Mouse (Mus musculus): ENCODE data around the gene Pim1. TPM values are rescaled to one million over a fixed set of nuclear protein-coding genes. Genes with fewer than 3 reads are reported as not detected.
"Not testable (repeated sequence)": the region's sequence is repeated elsewhere in the genome, so short reads cannot be mapped to it uniquely, and the experiment has no call there.

The Pim1 gene
- polyA plus RNA-seq, 1 experiment from 2014 or later = 7.6 TPM

DNA sequence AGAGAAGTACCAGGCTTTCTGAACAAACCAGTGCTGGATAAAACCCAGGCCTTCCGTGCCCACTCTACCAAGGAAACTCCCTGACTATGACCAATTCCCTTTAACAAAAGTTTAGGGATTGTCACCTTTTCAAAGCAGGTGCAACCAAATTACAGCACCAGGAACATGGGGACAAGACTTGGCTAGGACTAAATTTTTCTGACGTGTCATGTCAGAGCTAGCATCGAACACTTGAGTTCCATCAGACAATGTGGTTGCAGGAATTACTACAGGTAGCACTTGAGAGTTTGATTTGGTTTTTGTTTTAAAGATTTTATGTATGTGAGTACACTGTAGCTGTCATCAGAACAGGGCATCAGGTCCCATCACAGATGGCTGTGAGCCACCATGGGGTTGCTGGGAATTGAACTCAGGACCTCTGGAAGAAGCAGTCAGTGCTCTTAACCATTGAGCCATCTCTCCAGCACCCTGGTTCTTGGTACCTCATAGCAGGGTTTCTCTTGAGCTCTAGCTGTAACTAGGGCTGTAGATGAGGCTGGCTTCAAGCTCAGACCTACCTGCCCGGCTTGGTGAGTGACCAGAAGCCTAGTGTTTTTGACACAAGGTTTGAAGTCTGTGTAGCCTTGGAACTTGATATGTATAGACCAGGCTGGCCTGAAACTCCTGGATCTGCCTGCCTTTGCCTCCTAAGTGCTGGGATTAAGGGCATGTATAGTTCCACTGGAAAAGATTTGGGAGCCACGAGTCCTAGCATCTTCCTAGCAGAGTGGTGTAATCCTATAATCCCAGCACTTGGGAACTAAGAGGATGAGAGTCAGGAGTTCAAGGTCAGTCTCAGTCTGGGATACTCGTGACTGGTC lies 5.9 kb downstream of the Pim1 start:
- peaks cover 7% of the 10 kb centered on the region; the same call in 1 of the 2 replicates for H3K36me3 ChIP-seq (ENCODE audit: control insufficient read depth, insufficient read depth, low read length)
- WGBS = 83% methylated on average over 6 of the region's 6 CpGs

DNA sequence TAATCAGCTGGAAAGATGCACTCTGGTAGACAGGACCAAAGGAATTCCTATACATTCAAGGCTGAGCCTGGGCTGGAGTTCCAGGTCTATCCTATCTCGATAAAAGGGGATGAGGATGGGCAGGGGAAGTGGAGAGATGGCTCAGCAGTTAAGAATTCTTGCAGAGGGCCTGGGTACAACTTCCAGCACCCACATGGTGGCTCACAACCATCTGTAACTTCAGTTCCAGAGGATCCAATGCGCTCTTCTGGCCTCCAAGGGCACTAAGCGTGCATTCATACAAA lies 6.5 kb downstream of the Pim1 start:
- 87% methylated on average over 3 of the region's 3 CpGs for WGBS
- H3K4me1 ChIP-seq (ENCODE audit: control insufficient read depth, insufficient read depth, low read length) = peaks cover 7% of the 10 kb centered on the region; the same call in 1 of the 2 replicates
- H3K27me3 ChIP-seq (ENCODE audit: control insufficient read depth, insufficient read depth, low read length) = no peaks in the 10 kb centered on the region
- H3K9me3 ChIP-seq (ENCODE audit: control insufficient read depth, low read length) = no peaks in the 10 kb centered on the region
- H3K9ac ChIP-seq (replicated peaks; ENCODE audit: low read depth, low read length) = no peak overlapping the region
- no peak overlapping the region for H3K27ac ChIP-seq (ENCODE audit: low read depth, low read length)
- ATAC-seq (ENCODE audit: low read depth) = no peak
- H3K4me2 ChIP-seq (ENCODE audit: low read depth, low read length) = no peak overlapping the region
- H3K4me3 ChIP-seq (ENCODE audit: low read depth, low read length) = no peak overlapping the region
- H3K36me3 ChIP-seq (ENCODE audit: control insufficient read depth, insufficient read depth, low read length) = peaks cover 7% of the 10 kb centered on the region; the same call in 1 of the 2 replicates

More for the DNA sequence above, 5.9 kb downstream of the Pim1 start:
- no peak overlapping the region for H3K4me3 ChIP-seq (ENCODE audit: low read depth, low read length)
- no peak overlapping the region for H3K9ac ChIP-seq (replicated peaks; ENCODE audit: low read depth, low read length)
- H3K4me2 ChIP-seq (ENCODE audit: low read depth, low read length) = no peak overlapping the region
- no peaks in the 10 kb centered on the region for H3K9me3 ChIP-seq (ENCODE audit: control insufficient read depth, low read length)
- peaks cover 7% of the 10 kb centered on the region; the same call in 1 of the 2 replicates for H3K4me1 ChIP-seq (ENCODE audit: control insufficient read depth, insufficient read depth, low read length)
- no peak for ATAC-seq (ENCODE audit: low read depth)
- H3K27me3 ChIP-seq (ENCODE audit: control insufficient read depth, insufficient read depth, low read length) = no peaks in the 10 kb centered on the region
- no peak overlapping the region for H3K27ac ChIP-seq (ENCODE audit: low read depth, low read length)

DNA sequence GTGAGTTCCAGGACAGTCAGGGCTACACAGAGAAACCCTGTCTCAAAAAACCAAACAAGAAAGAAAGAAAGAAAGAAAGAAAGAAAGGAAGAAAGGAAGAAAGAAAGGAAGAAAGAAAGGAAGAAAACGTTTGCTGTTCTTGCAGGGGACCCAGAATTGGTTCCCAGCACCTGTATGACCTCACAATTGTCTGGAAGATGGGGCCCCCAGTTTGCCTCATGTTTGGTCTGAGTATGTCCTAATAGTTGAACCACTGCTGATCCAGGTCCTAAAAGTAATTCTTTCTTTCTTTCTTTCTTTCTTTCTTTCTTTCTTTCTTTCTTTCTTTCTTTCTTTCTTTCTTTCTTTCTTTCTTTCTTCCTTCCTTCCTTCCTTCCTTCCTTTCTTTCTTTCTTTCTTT lies 6.9 kb downstream of the Pim1 start:
- ATAC-seq (ENCODE audit: low read depth); H3K4me1 ChIP-seq (ENCODE audit: control insufficient read depth, insufficient read depth, low read length); H3K9me3 ChIP-seq (ENCODE audit: control insufficient read depth, low read length); H3K27ac ChIP-seq (ENCODE audit: low read depth, low read length); H3K4me2 ChIP-seq (ENCODE audit: low read depth, low read length); H3K36me3 ChIP-seq (ENCODE audit: control insufficient read depth, insufficient read depth, low read length); H3K27me3 ChIP-seq (ENCODE audit: control insufficient read depth, insufficient read depth, low read length); H3K9ac ChIP-seq (replicated peaks; ENCODE audit: low read depth, low read length); H3K4me3 ChIP-seq (ENCODE audit: low read depth, low read length): not testable (repeated sequence)
- 80% methylated on average over 1 of the region's 1 CpGs for WGBS

DNA sequence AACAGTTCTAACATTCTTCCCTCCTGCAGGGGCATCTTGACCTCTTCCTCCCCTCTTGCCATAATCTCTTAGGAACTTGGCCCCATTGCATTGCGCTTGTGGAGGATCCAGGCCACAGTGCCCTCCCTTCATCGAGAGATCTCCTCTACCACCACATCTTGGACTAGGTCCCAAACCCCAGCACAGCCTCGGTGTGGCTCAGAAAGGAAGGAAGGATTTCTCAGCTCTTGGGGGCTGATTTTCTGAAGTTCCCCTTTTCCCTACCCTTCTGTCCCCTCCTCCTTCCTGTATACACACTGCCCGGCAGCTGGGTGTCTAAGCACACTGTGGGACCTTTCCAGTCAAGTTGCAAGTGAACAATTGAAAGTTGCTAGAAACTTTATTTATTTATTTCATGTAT lies 7.5 kb downstream of the Pim1 start:
- no peak overlapping the region for H3K4me3 ChIP-seq (ENCODE audit: low read depth, low read length)
- peaks cover 7% of the 10 kb centered on the region; the same call in 1 of the 2 replicates for H3K36me3 ChIP-seq (ENCODE audit: control insufficient read depth, insufficient read depth, low read length)
- H3K4me2 ChIP-seq (ENCODE audit: low read depth, low read length) = no peak overlapping the region
- no peaks in the 10 kb centered on the region for H3K9me3 ChIP-seq (ENCODE audit: control insufficient read depth, low read length)
- H3K27me3 ChIP-seq (ENCODE audit: control insufficient read depth, insufficient read depth, low read length) = no peaks in the 10 kb centered on the region
- peaks cover 5% of the 10 kb centered on the region; the same call in 1 of the 2 replicates for H3K4me1 ChIP-seq (ENCODE audit: control insufficient read depth, insufficient read depth, low read length)
- no peak overlapping the region for H3K9ac ChIP-seq (replicated peaks; ENCODE audit: low read depth, low read length)
- H3K27ac ChIP-seq (ENCODE audit: low read depth, low read length) = no peak overlapping the region
- no peak for ATAC-seq (ENCODE audit: low read depth)
- 58% methylated on average over 4 of the region's 4 CpGs for WGBS

DNA sequence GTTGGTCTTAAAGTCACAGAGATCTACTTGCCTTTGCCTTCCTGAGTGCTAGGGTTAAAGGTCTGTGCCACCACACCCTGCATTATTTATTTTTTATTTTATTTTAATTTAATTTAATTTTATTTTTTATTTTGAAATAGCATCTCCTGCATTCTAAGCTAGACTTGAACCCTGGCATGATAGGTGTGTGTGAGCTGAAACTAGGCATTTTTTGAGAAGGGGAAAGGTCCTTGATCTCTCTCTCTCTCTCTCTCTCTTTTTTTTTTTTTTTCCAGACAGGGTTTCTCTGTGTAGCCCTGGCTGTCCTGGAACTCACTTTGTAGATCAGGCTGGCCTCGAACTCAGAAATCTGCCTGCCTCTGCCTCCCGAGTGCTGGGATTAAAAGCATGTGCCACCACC lies 8.4 kb downstream of the Pim1 start:
- not testable (repeated sequence) for H3K4me1 ChIP-seq (ENCODE audit: control insufficient read depth, insufficient read depth, low read length); H3K27ac ChIP-seq (ENCODE audit: low read depth, low read length); ATAC-seq (ENCODE audit: low read depth); H3K4me2 ChIP-seq (ENCODE audit: low read depth, low read length); H3K9ac ChIP-seq (replicated peaks; ENCODE audit: low read depth, low read length); H3K27me3 ChIP-seq (ENCODE audit: control insufficient read depth, insufficient read depth, low read length); H3K4me3 ChIP-seq (ENCODE audit: low read depth, low read length); H3K36me3 ChIP-seq (ENCODE audit: control insufficient read depth, insufficient read depth, low read length); H3K9me3 ChIP-seq (ENCODE audit: control insufficient read depth, low read length)
- WGBS = 95% methylated on average over 2 of the region's 2 CpGs

DNA sequence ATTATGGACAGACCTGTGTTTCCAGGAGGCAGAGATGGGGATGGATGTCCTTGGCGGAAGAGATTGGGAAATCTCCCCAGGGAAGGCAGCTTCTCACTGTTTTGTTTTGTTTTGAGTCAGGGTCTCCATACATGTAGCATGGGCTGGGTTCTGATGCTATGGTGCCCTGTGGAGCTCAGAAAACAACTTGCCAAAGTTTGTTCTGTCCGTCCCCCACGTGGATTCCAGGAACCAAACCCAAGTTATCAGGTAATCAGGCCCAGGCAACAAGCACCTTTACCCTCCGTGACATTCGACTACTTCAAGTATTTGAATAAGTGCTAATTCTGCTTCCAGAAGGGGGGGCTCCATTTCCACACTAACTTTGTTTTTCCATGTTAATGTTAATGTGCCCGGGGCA lies 9.0 kb downstream of the Pim1 start:
- H3K9me3 ChIP-seq (ENCODE audit: control insufficient read depth, low read length) = no peaks in the 10 kb centered on the region
- no peak overlapping the region for H3K9ac ChIP-seq (replicated peaks; ENCODE audit: low read depth, low read length)
- H3K36me3 ChIP-seq (ENCODE audit: control insufficient read depth, insufficient read depth, low read length) = peaks cover 3% of the 10 kb centered on the region; the same call in 1 of the 2 replicates
- no peaks in the 10 kb centered on the region for H3K27me3 ChIP-seq (ENCODE audit: control insufficient read depth, insufficient read depth, low read length)
- 83% methylated on average over 6 of the region's 6 CpGs for WGBS
- H3K27ac ChIP-seq (ENCODE audit: low read depth, low read length) = no peak overlapping the region
- H3K4me3 ChIP-seq (ENCODE audit: low read depth, low read length) = no peak overlapping the region
- H3K4me1 ChIP-seq (ENCODE audit: control insufficient read depth, insufficient read depth, low read length) = no peaks in the 10 kb centered on the region
- no peak overlapping the region for H3K4me2 ChIP-seq (ENCODE audit: low read depth, low read length)
- ATAC-seq (ENCODE audit: low read depth) = no peak

DNA sequence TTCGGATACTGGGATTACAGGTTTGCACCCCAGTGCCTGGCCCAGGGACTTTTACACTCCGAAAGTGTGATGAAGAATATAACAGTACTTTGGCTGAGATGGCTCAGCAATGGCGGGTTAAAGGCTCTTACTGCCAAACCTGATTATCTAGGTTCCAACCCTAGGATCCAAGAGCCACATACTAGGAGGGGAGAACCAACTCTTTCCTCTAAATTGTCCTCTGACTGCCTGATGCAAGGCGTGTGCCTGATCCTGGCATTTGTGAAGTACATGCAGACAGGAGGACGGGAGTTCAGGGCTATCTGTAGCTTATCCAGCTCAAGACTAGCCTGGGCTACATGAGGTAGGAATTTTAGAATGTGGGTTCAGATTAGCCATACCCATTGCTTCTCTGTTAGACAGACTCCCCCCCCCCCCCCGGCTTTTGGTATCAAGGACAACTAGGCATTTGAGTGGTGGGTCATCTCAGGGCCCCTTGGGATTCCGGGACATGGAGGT lies 9.7 kb downstream of the Pim1 start:
- Histone ChIP-seq H3K9me3 (ENCODE audit: control insufficient read depth, low read length) (no peaks in the 10 kb centered on the region), H3K4me2 (ENCODE audit: low read depth, low read length) (no peak overlapping the region), H3K27me3 (ENCODE audit: control insufficient read depth, insufficient read depth, low read length) (no peaks in the 10 kb centered on the region), H3K27ac (ENCODE audit: low read depth, low read length) (no peak overlapping the region), H3K4me3 (ENCODE audit: low read depth, low read length) (no peak overlapping the region), H3K9ac (replicated peaks; ENCODE audit: low read depth, low read length) (no peak overlapping the region), H3K36me3 (ENCODE audit: control insufficient read depth, insufficient read depth, low read length) (no peaks in the 10 kb centered on the region), H3K4me1 (ENCODE audit: control insufficient read depth, insufficient read depth, low read length) (no peaks in the 10 kb centered on the region)
- no peak for ATAC-seq (ENCODE audit: low read depth)
- WGBS = 87% methylated on average over 7 of the region's 7 CpGs

DNA sequence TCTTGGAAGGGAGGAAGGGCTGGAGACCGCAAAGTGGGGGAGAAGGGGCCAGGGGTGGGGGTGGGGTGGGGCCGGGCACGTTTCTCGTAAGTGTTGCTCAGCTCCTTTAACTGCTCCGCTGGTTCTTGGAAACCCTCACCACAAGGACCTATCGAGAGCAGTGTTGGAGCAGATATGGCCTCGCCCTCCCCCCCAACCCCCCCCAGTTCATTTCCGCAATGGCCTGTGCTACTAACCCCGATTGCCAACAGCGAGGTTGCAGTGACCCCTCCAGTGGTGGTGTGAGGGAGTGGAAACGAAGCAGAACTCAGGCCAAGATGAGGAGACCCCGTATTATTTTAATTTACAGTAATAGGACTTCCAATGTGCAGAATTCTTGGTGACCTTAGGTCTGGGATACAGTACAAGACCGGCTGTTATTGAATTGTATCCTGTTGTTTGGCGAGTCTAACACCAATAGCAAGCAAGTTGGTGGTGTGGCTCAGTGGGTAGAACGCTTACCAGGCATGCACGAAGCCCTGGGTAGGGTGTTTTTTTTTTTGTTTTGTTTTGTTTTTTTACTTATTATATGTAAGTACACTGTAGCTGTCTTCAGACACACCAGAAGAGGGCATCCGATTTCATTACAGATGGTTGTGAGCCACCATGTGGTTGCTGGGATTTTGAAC lies 10.4 kb downstream of the Pim1 start:
- no peak overlapping the region for H3K9ac ChIP-seq (replicated peaks; ENCODE audit: low read depth, low read length)
- no peaks in the 10 kb centered on the region for H3K27me3 ChIP-seq (ENCODE audit: control insufficient read depth, insufficient read depth, low read length)
- H3K9me3 ChIP-seq (ENCODE audit: control insufficient read depth, low read length) = no peaks in the 10 kb centered on the region
- H3K4me1 ChIP-seq (ENCODE audit: control insufficient read depth, insufficient read depth, low read length) = no peaks in the 10 kb centered on the region
- no peak for ATAC-seq (ENCODE audit: low read depth)
- H3K4me2 ChIP-seq (ENCODE audit: low read depth, low read length) = no peak overlapping the region
- 79% methylated on average over 17 of the region's 17 CpGs for WGBS
- H3K4me3 ChIP-seq (ENCODE audit: low read depth, low read length) = no peak overlapping the region
- no peak overlapping the region for H3K27ac ChIP-seq (ENCODE audit: low read depth, low read length)
- H3K36me3 ChIP-seq (ENCODE audit: control insufficient read depth, insufficient read depth, low read length) = no peaks in the 10 kb centered on the region

DNA sequence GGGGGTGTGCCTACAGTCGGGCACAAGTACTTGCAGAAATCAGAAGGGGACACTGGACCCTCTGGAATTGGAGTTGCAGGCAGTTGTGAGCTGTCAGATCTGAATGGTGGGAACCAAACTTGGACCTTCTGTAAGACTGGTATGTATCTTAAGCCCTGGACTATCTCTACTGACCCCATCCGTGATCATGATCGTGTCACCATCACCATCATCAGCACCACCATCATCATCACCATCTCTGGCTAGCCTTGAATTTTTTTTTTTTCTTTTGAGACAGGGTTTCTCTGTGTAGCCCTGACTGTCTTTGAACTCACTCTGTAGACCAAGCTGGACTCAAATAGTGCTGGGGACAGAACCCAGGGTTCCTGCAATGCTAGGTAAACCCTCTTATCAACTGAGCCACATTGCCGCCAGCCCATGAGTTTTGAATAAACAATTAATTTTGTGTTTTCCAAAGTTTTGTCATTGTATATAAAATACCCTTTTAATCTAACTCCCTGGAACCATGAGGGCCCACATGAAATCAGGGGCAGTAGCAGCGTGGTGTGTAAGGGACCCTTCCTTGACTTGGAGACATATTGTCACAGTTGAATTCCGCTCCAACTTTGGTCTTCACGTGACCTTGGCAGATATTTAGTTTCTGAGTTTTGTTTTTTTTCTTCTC lies 11.6 kb downstream of the Pim1 start:
- Histone ChIP-seq H3K4me3 (ENCODE audit: low read depth, low read length) (no peak overlapping the region), H3K9me3 (ENCODE audit: control insufficient read depth, low read length) (no peaks in the 10 kb centered on the region), H3K27ac (ENCODE audit: low read depth, low read length) (no peak overlapping the region), H3K27me3 (ENCODE audit: control insufficient read depth, insufficient read depth, low read length) (no peaks in the 10 kb centered on the region), H3K4me2 (ENCODE audit: low read depth, low read length) (no peak overlapping the region), H3K4me1 (ENCODE audit: control insufficient read depth, insufficient read depth, low read length) (no peaks in the 10 kb centered on the region), H3K9ac (replicated peaks; ENCODE audit: low read depth, low read length) (no peak overlapping the region), H3K36me3 (ENCODE audit: control insufficient read depth, insufficient read depth, low read length) (no peaks in the 10 kb centered on the region)
- ATAC-seq (ENCODE audit: low read depth) = no peak
- WGBS = 90% methylated on average over 7 of the region's 7 CpGs
